Mouse (Mus musculus) CH12.LX (cell line): ENCODE data around the gene Hvcn1.

Source experiments
- CTCF ChIP-seq, 2 experiments: IDR thresholded peaks in 1 of 2; conservative IDR thresholded peaks in 1 of 2; 2 replicates each; pipeline ENCODE4 v1.5.1; 2011 to 2012; ENCODE audit warnings: low read depth in 2 of 2, low read length in 2 of 2, improper control_type of control experiment in 1 of 2, inconsistent platforms in 1 of 2, mild to moderate bottlenecking in 1 of 2, moderate library complexity in 1 of 2
- EP300 ChIP-seq: IDR thresholded peaks from 2 replicates; pipeline ENCODE4 v1.6.1; 2011; ENCODE audit warnings: low read length, improper control_type of control experiment
- ETS1 ChIP-seq: conservative IDR thresholded peaks from 2 replicates; pipeline ENCODE4 v1.6.1; 2012; ENCODE audit warnings: low read depth, mild to moderate bottlenecking, inconsistent platforms, low read length, improper control_type of control experiment, moderate library complexity
- GABPA ChIP-seq: IDR thresholded peaks from 2 replicates; pipeline ENCODE4 v1.6.1; 2012; ENCODE audit warnings: low read depth, low read length, improper control_type of control experiment, inconsistent platforms; ENCODE audit not compliant: insufficient replicate concordance
- MAX ChIP-seq: IDR thresholded peaks from 2 replicates; pipeline ENCODE4 v1.6.1; 2011; ENCODE audit warnings: low read length, improper control_type of control experiment
- MAZ ChIP-seq: IDR thresholded peaks from 2 replicates; pipeline ENCODE4 v1.6.1; 2012; ENCODE audit warnings: low read depth, mild to moderate bottlenecking, inconsistent platforms, low read length, improper control_type of control experiment, moderate library complexity
- MEF2A ChIP-seq: IDR thresholded peaks from 2 replicates; pipeline ENCODE4 v1.6.1; 2014; ENCODE audit warnings: low read depth, mild to moderate bottlenecking, inconsistent platforms, low read length, improper control_type of control experiment, borderline replicate concordance
- POLR2A ChIP-seq: IDR thresholded peaks from 2 replicates; pipeline ENCODE4 v1.6.1; 2011; ENCODE audit warnings: low read depth, mild to moderate bottlenecking, improper control_type of control experiment, low read length
- RAD21 ChIP-seq: IDR thresholded peaks from 2 replicates; pipeline ENCODE4 v1.6.1; 2011; ENCODE audit warnings: low read depth, mild to moderate bottlenecking, low read length, improper control_type of control experiment, moderate library complexity
- SIN3A ChIP-seq: IDR thresholded peaks from 2 replicates; pipeline ENCODE4 v1.6.1; 2012; ENCODE audit warnings: low read length, improper control_type of control experiment, inconsistent platforms
- TBP ChIP-seq: conservative IDR thresholded peaks from 2 replicates; pipeline ENCODE4 v1.6.1; 2011; ENCODE audit warnings: low read depth, low read length, improper control_type of control experiment
- ZC3H11A ChIP-seq: IDR thresholded peaks from 2 replicates; pipeline ENCODE4 v1.6.1; 2012; ENCODE audit warnings: low read depth, mild to moderate bottlenecking, inconsistent platforms, low read length, improper control_type of control experiment

GRCm38 (mm10) chr5:122234319-122235195 is 28.0 kb downstream of the Hvcn1 start:
- peak; percentile 53; the same call in 1 of the 2 replicates for TF ChIP-seq MEF2A
- peak; percentile 65 for TF ChIP-seq EP300
- TF ChIP-seq POLR2A, result 0 out of 2 replicates have a peak, but pooled peaks have one; percentile 5
- TF ChIP-seq TBP, result peak; percentile 44; the same call in 1 of the 2 replicates
- no peak for TF ChIP-seq MAX
- peak; percentile 61; the same call in 1 of the 2 replicates for TF ChIP-seq MAZ
- no peak for TF ChIP-seq ZC3H11A
- no peak; the same call in 1 of the 2 replicates for TF ChIP-seq RAD21
- peak; percentile 69 for TF ChIP-seq ETS1
- TF ChIP-seq SIN3A, result peak; percentile 76; the same call in 1 of the 2 replicates
- no peak for TF ChIP-seq CTCF (conservative IDR thresholded peaks at IDR 0.05 in 1 of 2, IDR thresholded peaks at IDR 0.05 in 1 of 2; ENCODE audit: low read depth in 2 of 2, low read length in 2 of 2)
- TF ChIP-seq GABPA, result no peak
